Mouse (Mus musculus): ENCODE data around the gene Lsm6.
A peak's percentile ranks its signal among the peaks of the same experiment; 100 is the strongest.
"Not testable (repeated sequence)": the region's sequence is repeated elsewhere in the genome, so short reads cannot be mapped to it uniquely, and the experiment has no call there.

Lsm6 gene

DNA sequence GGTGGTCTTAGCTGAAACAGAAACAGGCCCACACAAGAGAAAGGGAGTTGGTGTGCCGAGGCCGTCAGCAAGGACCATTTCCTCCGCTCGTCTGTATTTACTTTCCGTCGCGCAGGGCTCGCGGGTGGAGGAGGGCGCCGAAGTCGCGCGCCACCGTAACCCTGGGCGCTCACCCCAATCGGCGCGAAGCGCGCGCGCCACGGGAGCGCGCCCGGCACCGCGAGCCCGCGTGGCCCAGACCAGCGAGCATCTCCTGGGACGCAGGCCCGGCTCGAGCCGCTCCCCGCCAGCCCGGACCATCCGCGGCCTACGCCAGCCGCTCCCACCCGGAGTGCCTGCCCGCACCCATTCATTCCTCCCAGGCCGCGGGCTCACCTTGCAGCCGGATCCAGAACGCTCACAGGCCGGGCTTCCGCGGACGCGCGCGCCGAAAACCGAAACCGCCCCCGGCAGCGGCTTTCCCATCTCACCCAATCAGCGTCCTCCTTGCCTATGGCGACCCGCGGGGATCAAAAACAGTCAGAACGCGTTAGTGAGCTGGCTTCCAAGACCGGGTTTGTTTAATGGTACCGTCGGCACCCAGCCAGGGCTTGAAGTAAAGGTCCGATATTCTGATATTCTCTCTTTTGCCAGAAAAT is at the start of gene Lsm6:
Lsm6 (minus strand) TSS at position 468 of the 638 bp plus-strand sequence.
- peak; percentile 95 for DNase-seq

- no peak for DNase-seq
Measured at GRCm38 (mm10) chr8:78867036-78867435, 46.1 kb upstream of the Lsm6 start.

DNA sequence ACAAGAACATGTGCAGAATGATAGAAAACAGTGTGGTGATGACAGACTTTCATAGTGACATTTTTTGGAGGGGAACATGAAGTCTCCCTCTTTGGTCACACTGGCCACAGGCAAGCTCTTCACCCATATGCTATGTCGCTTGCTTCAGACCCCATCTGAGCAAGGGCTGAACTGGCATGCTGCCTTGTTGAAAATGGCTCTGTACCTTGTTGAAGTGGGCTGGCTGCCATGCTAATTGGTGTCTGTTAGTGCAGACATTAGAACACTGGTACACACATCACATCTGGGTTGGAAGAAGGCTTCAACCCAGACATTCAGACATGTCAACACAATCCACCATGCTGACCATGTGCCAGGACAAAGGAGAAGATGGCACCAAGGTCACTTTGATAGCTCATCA is 42.1 kb upstream of the Lsm6 start:
- no peak for DNase-seq

GRCm38 (mm10) chr8:78862046-78862445 is 41.1 kb upstream of the Lsm6 start:
- DNase-seq: no peak

DNA sequence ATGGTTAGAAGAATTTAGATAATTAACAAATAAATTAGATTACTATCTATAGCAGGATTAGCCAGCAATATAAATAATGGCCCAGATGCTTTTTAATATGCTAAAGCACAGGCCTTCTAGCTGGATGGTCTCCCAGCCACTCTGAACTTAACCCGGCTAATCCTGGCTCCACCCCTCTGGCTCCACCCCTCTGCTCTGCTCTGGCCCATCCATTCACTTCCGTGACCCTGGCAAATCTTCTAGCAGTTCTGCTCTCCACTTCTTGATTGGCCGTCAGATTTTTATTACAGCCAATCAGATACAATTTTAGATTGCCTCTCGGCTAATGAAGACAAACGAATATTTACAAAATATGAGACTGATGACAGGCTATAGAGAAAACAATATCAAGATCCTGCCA is 39.8 kb upstream of the Lsm6 start:
- no peak for DNase-seq

GRCm38 (mm10) chr8:78857421-78857820 is 36.5 kb upstream of the Lsm6 start:
- no peak for DNase-seq

- no peak for DNase-seq
Measured at GRCm38 (mm10) chr8:78852279-78852678, 31.3 kb upstream of the Lsm6 start.

- DNase-seq: no peak
Measured at GRCm38 (mm10) chr8:78847240-78847639, 26.3 kb upstream of the Lsm6 start.

DNA sequence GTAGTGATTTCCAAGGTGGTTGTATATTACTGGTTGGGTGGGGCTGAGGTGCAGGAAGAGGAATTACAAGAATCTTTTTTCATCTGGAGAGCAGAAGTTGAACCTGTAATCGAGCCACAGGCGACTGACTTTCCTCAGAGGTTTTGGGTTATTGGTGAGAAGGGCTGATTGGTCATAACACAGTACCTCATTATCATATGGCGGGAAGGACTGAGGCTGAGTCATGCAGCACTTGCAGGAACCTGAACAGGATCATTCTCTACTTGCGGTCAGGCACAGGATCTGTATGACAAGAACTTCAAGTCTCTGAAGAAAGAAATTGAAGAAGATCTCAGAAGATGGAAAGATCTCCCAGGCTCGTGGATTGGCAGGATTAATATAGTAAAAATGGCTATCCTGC is 23.6 kb upstream of the Lsm6 start:
- no peak for DNase-seq

- DNase-seq: no peak
Measured at GRCm38 (mm10) chr8:78838656-78839413, 17.9 kb upstream of the Lsm6 start.

GRCm38 (mm10) chr8:78836091-78836490 is 15.2 kb upstream of the Lsm6 start:
- DNase-seq: no peak

DNA sequence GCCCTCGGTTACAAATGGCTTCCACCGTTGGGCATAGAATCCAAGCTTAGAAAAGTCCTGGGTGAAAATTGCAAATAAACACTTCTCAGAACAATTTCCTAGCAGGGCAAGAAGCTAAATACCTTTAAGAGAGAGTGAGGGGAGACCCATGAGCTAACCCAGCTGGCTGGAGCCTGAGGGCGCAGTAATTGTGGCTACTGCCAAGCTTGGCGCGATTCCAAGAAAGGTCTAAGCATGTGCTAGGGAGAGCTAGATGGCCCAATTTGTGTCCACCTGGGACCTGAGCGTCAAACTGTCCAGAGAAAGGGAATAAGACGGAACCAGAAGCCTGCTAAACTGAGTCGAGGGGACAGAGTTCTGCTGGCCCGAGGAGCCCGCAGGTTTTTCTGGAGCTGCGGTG is 7.5 kb upstream of the Lsm6 start:
- DNase-seq: no peak

GRCm38 (mm10) chr8:78824515-78824914 is 3.6 kb upstream of the Lsm6 start:
- no peak for DNase-seq

DNA sequence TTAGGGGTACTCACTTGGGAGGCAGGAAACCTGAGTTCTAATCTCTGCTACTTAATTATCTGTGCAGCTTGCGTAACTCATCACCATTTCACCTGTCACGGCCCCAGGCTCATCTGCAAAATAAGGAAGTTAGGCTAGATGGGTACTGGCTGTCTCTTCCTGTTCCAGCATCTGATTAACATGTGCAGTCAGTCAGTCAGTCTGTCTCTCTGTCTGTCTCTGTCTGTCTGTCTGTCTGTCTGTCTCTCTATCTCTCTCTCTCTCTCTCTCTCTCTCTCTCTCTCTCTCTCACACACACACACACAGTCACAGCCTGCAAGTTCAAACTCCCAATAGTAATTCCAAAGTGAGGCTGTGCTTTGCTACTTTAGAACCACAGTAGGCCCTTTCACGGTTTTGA is 967 bp downstream of the Lsm6 start:
- not testable (repeated sequence) for DNase-seq

DNA sequence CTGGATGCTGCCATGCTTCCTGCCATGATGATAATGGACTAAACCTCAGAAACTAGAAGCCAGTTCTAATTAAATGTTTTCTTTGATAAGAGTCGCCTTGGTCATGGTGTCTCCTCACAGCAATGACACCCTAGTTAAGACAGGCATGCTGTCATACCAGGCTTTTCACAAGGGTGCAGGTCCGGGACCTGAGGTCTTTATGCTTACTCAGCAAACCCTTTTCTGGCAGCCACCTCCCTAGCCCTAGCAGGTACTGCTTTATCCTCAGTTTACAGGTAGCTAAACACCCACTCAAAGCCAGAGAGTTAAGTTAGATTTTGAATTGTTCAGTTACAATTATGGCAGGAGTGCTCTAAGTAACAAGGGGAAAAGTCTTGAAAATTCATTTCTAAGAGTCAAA is 6.2 kb downstream of the Lsm6 start:
- DNase-seq: no peak

DNA sequence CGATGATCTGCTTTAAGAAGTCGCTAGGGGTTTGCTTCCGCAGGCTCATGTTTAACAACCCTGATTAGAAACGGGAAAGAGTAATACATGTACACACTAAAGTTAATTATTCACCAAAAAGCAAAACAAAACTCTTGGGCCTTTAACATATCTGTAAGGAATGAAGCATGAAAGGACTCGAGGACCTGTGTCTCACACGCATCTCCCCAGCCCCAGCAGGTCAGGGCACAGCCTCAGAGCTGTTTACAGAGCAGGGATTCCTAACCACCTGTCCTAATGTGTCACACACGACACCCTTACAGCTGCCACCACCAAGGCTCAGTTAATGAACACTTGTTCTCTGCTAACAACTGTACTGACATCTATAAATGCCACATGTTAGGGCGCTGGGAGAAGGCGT is 7.9 kb downstream of the Lsm6 start:
- DNase-seq: no peak

DNA sequence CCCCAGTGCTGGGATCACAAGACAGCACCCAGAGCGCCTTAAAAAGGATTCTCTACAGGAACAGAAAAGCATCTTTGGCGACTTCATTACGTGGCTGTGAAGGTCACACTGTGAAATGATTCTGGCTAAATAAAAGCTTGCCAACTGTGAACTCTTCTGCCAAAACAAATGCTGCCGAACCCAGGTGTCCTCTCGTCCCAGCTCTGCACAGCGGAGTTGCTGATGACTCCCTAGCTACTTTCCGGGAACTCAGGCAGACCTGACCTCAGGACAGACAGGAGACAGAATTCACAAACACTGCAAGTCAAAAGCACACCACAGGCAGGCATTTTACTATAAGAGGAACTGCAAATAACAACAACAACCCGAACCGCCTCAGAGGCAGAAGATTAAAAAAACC is 8.5 kb downstream of the Lsm6 start:
- DNase-seq: no peak

DNA sequence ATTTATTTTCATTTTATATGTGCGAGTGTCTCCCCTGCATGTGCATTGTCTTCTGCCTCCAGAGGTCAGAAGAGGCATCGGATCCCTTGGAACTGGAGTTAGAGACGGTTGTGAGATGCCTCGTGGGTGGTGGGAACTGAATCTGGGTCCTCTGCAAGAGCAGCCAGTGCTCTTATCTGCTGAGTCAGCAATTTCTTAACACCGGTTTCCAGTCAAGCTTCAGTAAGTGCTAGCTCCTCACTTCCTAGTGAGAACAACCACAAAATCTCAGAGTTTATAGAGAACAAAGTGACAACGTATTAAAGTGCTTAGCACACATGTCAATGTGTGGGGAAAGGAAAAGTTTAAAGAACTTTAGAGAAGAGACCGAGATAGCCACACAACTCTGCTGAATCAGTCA is 9.2 kb downstream of the Lsm6 start:
- no peak for DNase-seq

- DNase-seq: no peak
Measured at GRCm38 (mm10) chr8:78810207-78810675, 10.7 kb downstream of the Lsm6 start.

- no peak for DNase-seq
Measured at GRCm38 (mm10) chr8:78809454-78810206, 11.3 kb downstream of the Lsm6 start.

GRCm38 (mm10) chr8:78808888-78809287 is 12.1 kb downstream of the Lsm6 start:
- DNase-seq: no peak

DNA sequence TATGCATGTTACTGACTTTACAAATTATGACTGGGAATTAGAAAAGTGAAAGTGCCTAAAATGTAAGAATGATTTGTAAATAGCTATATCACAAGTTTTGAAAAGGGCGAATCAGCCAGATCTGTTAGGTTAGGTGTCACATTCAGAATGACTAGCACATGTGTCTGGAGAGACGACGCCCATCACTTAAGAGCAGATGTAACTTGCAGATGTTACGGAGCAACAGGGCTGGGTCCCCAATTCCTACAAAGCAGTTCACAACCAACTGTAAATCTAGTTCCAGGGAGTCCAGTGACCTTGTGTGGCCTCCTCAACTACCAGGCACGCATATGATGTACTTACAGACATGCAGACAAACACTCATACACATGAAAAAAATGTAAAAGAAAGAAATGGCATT is 12.5 kb downstream of the Lsm6 start:
- DNase-seq: no peak

GRCm38 (mm10) chr8:78807283-78807682 is 13.7 kb downstream of the Lsm6 start:
- no peak for DNase-seq

GRCm38 (mm10) chr8:78806006-78806405 is 14.9 kb downstream of the Lsm6 start:
- no peak for DNase-seq
